Mouse (Mus musculus): ENCODE results near the gene Nos2. TPM values are rescaled to one million over a fixed set of nuclear protein-coding genes. Genes with fewer than 3 reads are reported as not detected.
"Not testable (repeated sequence)": the region's sequence is repeated elsewhere in the genome, so short reads cannot be mapped to it uniquely, and the experiment has no call there.

Nos2 gene
- polyA plus RNA-seq, 1 experiment from 2014 or later: 0.78 TPM

DNA sequence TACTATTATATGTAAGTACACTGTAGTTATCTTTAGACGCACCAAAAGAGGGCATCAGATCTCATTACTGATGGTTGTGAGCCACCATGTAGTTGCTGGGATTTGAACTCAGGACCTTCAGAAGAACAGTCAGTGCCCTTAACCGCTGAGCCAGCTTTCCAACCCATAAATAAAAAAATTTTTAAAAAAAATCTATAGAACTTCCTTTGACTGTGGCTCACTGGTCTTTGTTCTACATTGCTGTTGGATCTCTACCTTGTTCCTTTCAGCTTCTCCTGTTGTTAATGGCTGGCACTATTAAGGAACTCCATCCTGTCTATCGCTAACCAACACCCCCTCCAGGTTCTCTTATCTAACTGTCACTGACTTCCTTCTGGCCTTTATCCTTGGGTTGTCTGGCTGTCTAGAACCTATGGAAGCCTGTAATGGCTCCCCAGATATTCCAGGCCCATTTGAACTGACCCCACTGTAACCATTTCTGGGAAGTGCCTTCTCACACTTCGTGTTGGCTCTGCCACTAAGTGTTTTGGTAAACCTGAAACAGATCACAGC, 59.6 kb downstream of the Nos2 start:
- 84% methylated on average over 4 of the region's 4 CpGs for WGBS
- Histone ChIP-seq H3K27ac (replicated peaks) (no peak overlapping the region), H3K4me2 (replicated peaks) (no peak overlapping the region), H3K4me1 (no peaks in the 10 kb centered on the region), H3K9me3 (no peaks in the 10 kb centered on the region), H3K27me3 (no peaks in the 10 kb centered on the region), H3K9ac (replicated peaks) (no peak overlapping the region), H3K36me3 (no peaks in the 10 kb centered on the region), H3K4me3 (no peak overlapping the region)
- ATAC-seq (replicated peaks): no peak

DNA sequence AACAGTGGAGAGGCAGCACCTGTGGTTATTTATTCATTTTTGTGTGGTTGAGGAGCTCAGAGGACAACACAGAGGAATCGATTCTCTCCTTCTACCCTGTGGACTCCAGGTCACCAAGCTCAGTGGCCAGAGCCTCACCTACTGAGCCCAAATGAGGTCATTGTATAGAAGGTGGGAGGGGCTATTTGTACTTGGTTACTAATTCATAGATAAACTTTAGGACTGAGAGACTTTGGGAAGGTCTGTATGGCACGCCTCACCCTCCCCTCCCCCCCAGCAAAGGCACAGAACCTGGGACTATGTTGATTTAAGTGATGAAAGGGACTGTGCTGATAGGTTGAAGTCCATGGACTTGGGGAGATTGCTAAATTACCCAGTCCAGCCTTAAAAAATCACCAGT, 61.5 kb downstream of the Nos2 start:
- 83% methylated on average over 2 of the region's 2 CpGs for WGBS
- no peaks in the 10 kb centered on the region for H3K9me3 ChIP-seq
- no peak overlapping the region for H3K27ac ChIP-seq (replicated peaks)
- ATAC-seq (replicated peaks): no peak
- no peak overlapping the region for H3K4me3 ChIP-seq
- H3K4me1 ChIP-seq: no peaks in the 10 kb centered on the region
- H3K4me2 ChIP-seq (replicated peaks): no peak overlapping the region
- H3K27me3 ChIP-seq: no peaks in the 10 kb centered on the region
- H3K9ac ChIP-seq (replicated peaks): no peak overlapping the region
- H3K36me3 ChIP-seq: no peaks in the 10 kb centered on the region

DNA sequence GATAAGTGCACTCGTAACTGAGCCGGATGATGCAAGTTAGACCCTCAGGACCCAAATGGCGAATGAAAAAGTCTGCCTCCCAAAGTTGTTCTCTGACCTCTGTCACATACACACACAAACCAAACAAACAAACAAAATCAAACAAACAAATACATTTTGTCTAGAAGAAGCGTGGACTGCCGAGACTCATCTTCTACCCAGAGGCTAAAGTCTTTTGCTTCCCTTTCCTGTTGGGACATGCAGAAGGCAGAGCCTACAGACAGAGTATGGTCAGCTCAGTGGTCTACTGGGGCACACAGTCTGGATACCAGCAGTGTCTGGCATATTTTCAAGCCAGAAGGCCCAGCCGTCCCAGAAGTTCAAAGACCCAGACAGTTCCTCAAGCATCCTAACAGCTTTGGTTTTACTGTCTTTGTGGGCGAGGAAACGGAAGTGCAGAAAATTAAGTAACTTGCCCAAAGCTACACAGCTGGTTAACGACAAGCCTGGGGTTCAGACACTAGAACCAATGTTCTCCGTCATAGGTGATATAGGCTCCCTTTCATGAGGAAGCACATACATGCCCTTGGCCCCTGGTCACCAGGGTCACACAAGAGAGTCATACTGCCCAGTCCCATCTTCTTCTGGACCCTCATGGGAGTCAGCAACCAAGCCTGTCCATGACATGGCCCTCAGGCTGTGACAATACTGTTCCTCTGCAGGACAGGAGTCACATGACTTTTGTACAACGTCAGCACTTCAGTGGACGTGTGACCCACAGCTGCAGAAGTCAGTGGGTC, 62.1 kb downstream of the Nos2 start:
- no peaks in the 10 kb centered on the region for H3K4me1 ChIP-seq
- no peaks in the 10 kb centered on the region for H3K36me3 ChIP-seq
- no peak overlapping the region for H3K4me2 ChIP-seq (replicated peaks)
- no peak overlapping the region for H3K9ac ChIP-seq (replicated peaks)
- H3K27ac ChIP-seq (replicated peaks): no peak overlapping the region
- 92% methylated on average over 12 of the region's 12 CpGs for WGBS
- no peak for ATAC-seq (replicated peaks)
- H3K4me3 ChIP-seq: no peak overlapping the region
- no peaks in the 10 kb centered on the region for H3K9me3 ChIP-seq
- no peaks in the 10 kb centered on the region for H3K27me3 ChIP-seq

DNA sequence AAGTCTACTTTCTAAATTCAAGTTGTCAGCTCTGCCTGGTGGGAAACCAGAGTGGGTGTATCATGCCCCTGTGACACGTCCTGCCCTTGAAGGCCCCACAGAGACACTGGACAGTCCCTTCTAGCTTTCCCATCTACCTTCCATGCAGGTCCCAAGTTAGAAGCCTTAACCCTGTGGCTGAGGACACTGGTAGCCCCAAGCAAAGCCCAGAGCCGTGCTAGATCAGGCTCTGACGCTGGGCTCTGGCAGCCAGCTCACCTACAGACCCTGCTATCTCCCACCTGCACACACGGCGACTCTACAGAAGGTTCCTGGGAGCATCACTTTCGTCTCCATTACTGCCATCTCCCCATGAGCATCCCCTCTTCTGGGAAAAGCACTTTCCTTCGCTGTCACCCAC, 63.0 kb downstream of the Nos2 start:
- no peak overlapping the region for H3K4me2 ChIP-seq (replicated peaks)
- no peaks in the 10 kb centered on the region for H3K9me3 ChIP-seq
- H3K4me3 ChIP-seq: no peak overlapping the region
- WGBS: 84% methylated on average over 7 of the region's 7 CpGs
- H3K27me3 ChIP-seq: no peaks in the 10 kb centered on the region
- H3K4me1 ChIP-seq: no peaks in the 10 kb centered on the region
- ATAC-seq (replicated peaks): no peak
- H3K9ac ChIP-seq (replicated peaks): no peak overlapping the region
- H3K27ac ChIP-seq (replicated peaks): no peak overlapping the region
- no peaks in the 10 kb centered on the region for H3K36me3 ChIP-seq

DNA sequence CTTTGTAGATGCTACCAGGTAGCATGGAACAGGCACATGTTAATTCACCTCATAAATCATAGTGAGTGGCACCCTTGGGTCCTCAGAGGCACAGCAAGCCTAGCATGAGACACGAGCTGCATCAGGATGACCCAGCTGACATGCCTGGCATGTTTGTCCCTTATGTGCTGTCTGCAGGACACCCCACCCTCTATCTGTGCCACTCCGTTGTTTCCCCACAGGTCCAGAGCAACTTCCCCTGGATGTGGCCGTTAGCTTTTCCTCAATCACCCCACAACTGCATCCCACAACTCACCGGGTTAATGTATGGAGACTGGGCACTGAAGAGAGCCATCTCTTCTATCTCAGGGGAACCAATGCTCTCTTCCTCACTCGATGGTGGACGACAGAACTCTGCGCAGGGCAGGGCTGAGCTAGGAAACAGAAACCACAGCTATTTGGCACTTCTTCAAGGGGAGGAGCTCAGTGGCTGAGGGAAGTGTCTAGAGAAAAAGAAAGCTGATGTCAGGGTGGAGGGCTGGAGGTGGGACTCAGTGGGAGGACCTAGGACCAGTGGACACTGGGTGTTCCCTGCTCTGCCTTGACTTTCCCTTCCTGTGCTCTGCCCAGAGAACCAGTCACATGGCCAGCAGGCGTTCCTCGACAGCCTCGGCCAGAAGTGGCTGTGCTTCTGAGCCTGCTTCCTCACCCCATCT, 64.0 kb downstream of the Nos2 start, which contains the start of gene Lgals9:
TSS of gene Lgals9 (minus strand) at position 464 of the 695 bp plus-strand sequence.
- WGBS: 77% methylated on average over 10 of the region's 10 CpGs
- Histone ChIP-seq H3K36me3 (no peaks in the 10 kb centered on the region), H3K4me3 (no peak within 1 kb of the TSS), H3K9ac (replicated peaks) (no peak within 1 kb of the TSS), H3K4me2 (replicated peaks) (no peak within 1 kb of the TSS), H3K27ac (replicated peaks) (no peak within 1 kb of the TSS), H3K9me3 (no peaks in the 10 kb centered on the region), H3K4me1 (no peaks in the 10 kb centered on the region), H3K27me3 (no peaks in the 10 kb centered on the region)
- no peak for ATAC-seq (replicated peaks)

DNA sequence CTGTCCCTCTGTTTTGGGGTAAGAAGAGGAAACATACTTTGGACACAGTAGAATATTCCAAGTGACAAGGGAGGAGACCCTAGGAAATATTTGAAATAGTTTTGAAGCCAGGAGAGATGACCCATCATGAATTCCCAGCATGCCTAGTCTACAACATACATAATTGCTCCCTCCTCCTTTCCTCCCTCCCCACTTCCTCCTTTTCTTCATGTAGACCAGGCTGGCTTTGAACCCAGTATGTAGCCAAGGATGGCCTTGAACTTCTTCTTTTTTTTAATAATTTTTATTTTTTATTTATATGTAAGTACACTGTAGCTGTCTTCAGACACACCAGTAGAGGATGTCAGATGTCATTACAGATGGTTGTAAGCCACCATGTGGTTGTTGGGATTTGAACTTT, 64.9 kb downstream of the Nos2 start:
- no peak overlapping the region for H3K4me2 ChIP-seq (replicated peaks)
- no peak for ATAC-seq (replicated peaks)

DNA sequence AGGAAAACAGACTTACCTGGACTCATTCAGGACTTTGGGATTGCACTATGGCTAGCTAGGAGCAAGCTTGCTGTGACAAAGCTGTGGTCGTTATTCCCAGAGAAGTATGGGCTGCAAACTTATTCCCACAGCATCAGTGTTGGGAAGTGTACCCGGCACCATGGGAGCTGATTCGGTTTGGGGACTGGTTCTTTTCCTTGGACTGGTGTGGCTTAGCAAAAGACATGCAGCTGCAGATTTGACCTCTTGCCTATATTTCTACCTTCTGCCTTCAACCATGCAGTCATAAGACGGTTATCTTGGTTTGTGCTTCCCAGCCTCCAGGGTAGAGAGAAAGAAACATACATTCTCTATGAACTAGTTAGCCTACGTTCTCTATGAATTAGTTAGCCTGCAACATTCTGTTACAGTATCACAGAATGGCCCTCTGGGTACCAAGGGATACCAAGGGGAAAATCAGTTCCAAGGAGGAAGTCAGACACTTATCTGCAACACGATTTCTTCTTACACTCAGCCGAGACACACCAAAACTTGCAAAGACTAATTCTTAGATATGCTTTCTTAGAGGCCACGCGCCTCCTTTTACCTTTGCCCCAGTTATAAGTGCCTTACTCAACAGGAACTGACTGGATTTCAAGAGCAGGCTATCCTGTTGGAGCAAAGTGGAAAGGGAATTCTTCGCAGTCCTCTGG, 65.9 kb downstream of the Nos2 start:
- ATAC-seq (replicated peaks): no peak
- Histone ChIP-seq H3K9ac (replicated peaks) (no peak overlapping the region), H3K9me3 (no peaks in the 10 kb centered on the region), H3K27ac (replicated peaks) (no peak overlapping the region), H3K4me2 (replicated peaks) (no peak overlapping the region), H3K4me3 (no peak overlapping the region), H3K4me1 (no peaks in the 10 kb centered on the region), H3K27me3 (no peaks in the 10 kb centered on the region), H3K36me3 (no peaks in the 10 kb centered on the region)
- 94% methylated on average over 10 of the region's 10 CpGs for WGBS

More for the DNA sequence above, 64.9 kb downstream of the Nos2 start:
- no peak overlapping the region for H3K27ac ChIP-seq (replicated peaks)
- no peaks in the 10 kb centered on the region for H3K36me3 ChIP-seq
- no peaks in the 10 kb centered on the region for H3K27me3 ChIP-seq
- no peaks in the 10 kb centered on the region for H3K4me1 ChIP-seq
- no peak overlapping the region for H3K9ac ChIP-seq (replicated peaks)
- no peak overlapping the region for H3K4me3 ChIP-seq
- H3K9me3 ChIP-seq: no peaks in the 10 kb centered on the region

DNA sequence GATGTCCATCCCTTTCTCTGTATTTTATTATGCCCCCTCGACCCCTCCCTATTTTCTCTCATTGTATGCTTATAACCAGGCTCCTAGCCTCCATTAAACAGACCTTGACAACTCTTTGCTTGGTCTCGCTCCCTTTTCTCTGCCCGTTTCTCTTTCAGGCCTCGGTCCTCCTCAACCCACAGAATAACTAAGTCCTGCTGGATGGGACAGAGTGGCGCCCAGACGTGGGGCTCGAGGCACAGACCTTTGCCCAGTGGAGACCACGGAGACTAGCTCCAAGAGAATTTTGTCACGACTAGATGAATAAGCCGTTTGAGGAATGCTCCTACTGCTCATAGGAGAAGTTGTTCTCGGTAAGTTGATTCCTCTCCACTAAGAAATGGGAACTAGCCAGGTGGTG, 68.6 kb downstream of the Nos2 start:
- 95% methylated on average over 11 of the region's 11 CpGs for WGBS
- H3K4me2 ChIP-seq (replicated peaks); H3K36me3 ChIP-seq; H3K9ac ChIP-seq (replicated peaks); ATAC-seq (replicated peaks); H3K4me1 ChIP-seq; H3K4me3 ChIP-seq; H3K27ac ChIP-seq (replicated peaks); H3K27me3 ChIP-seq; H3K9me3 ChIP-seq: not testable (repeated sequence)

DNA sequence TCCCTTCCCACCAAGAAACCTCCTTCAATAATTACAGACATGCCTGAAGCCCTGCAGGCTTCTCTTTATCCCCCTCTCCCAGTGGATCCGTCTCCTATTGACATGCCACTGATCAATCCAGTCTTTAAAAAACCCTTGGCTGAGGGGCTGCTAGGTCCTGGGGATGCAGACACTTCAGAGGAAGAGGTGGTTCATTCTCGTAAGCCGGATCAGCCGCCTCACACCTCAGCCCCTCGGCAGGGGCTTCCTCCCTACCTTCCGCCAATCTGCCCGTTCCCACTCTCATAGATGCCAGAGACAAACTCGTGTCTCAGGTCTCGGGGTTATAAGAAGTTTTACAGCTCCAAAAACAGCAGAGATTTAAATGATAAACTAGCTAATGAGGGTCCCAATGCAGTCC, 69.5 kb downstream of the Nos2 start:
- Histone ChIP-seq H3K36me3 (no peaks in the 10 kb centered on the region), H3K9ac (replicated peaks) (no peak overlapping the region), H3K9me3 (no peaks in the 10 kb centered on the region), H3K4me1 (no peaks in the 10 kb centered on the region), H3K27me3 (no peaks in the 10 kb centered on the region), H3K27ac (replicated peaks) (no peak overlapping the region), H3K4me3 (no peak overlapping the region), H3K4me2 (replicated peaks) (no peak overlapping the region)
- 93% methylated on average over 9 of the region's 9 CpGs for WGBS
- no peak for ATAC-seq (replicated peaks)

DNA sequence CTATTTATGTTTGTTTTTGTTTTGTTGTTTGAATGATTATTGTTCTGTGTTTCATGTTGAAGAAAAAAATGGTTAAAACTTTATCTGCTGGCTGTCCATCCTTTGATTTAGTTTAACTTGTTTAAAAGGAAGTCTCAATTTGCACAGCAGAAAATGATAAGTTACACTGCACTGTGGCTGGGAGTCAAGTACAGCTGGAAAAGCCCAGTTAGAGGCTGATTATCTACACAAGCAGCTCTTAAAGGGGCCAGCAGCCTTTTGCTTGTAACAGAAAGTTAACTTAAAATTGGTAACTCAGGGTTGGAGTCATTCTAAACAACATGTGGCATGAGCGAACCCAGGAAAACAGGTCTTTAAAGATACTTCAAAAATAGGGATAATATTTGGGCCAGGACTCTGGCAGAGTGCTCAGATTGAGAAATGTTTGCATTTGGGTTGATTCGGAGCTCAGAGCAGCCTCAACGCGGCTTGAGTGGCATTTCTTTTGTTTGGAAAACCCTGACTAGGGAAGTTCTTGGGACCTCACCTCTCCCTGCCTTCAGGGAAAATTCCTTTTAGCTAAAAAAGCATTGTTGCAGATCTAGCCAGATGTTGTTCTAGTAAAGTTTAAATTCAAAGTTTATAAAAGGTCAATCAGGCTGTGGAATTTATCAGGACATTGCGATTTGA, 70.4 kb downstream of the Nos2 start:
- not testable (repeated sequence) for H3K27me3 ChIP-seq; ATAC-seq (replicated peaks); H3K4me3 ChIP-seq; H3K27ac ChIP-seq (replicated peaks); H3K9me3 ChIP-seq; H3K4me2 ChIP-seq (replicated peaks); H3K4me1 ChIP-seq; H3K9ac ChIP-seq (replicated peaks); H3K36me3 ChIP-seq
- WGBS: 75% methylated on average over 5 of the region's 5 CpGs

DNA sequence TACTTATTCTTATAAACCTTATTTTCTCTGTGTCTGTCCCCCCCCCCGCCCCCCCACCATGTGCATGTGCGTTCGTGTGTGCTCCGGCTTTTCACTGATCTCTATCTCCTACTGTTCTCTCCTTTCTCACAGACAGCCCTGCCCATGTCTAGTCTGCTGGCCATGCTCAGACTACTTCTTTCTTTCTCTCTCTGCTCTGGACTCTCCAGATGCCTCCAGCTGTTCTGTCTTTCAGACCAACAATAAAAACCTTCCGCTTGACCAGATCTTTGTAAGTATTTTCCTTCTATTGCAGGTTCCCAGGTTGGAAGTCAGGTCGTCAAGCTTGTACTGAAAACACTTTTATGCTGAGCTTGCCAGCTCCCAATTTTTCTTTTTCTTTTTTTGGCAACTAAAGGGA, 78.5 kb downstream of the Nos2 start:
- H3K27ac ChIP-seq (replicated peaks): no peak overlapping the region
- WGBS: 17% methylated on average over 6 of the region's 6 CpGs
- no peak overlapping the region for H3K9ac ChIP-seq (replicated peaks)
- ATAC-seq (replicated peaks): no peak
- H3K4me1 ChIP-seq: no peaks in the 10 kb centered on the region
- H3K4me3 ChIP-seq: no peak overlapping the region
- no peaks in the 10 kb centered on the region for H3K9me3 ChIP-seq
- no peaks in the 10 kb centered on the region for H3K36me3 ChIP-seq
- H3K4me2 ChIP-seq (replicated peaks): no peak overlapping the region
- no peaks in the 10 kb centered on the region for H3K27me3 ChIP-seq

DNA sequence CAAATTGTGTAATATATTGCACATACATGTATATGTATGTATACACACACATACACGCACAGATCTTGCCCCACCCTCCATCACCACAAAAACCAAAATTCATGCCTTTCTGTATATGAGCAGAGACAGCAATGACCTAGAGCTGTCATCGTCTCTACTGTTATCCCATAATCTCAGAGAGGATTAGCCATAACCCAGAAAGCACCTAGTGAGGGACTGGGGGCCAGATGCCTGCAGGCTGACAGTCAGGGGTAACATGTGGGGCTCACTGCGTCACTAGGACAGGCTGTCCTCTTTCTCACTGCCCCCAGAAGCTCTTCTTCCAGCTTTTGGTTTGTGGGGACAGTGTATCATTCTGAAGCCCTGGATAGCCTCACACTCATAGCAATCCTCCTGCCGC, 81.3 kb downstream of the Nos2 start:
- Histone ChIP-seq H3K9ac (replicated peaks) (no peak overlapping the region), H3K27me3 (no peaks in the 10 kb centered on the region), H3K9me3 (no peaks in the 10 kb centered on the region), H3K27ac (replicated peaks) (no peak overlapping the region), H3K36me3 (no peaks in the 10 kb centered on the region), H3K4me1 (no peaks in the 10 kb centered on the region), H3K4me3 (no peak overlapping the region), H3K4me2 (replicated peaks) (no peak overlapping the region)
- WGBS: 92% methylated on average over 4 of the region's 4 CpGs
- ATAC-seq (replicated peaks): no peak

Data from forebrain, embryonic 15.5 days (tissue).